Mouse (Mus musculus) erythroblast, embryonic 14.5 days (primary cell): Measurements from ENCODE around the gene Gm26620.

Experiments
- GATA1 ChIP-seq: IDR thresholded peaks from 2 replicates; pipeline ENCODE4 v1.6.1; 2012; ENCODE audit warnings: low read length, inconsistent platforms, mixed read lengths
- TAL1 ChIP-seq: IDR thresholded peaks from 3 replicates; pipeline ENCODE4 v1.6.1; 2012; ENCODE audit warnings: low read length, inconsistent platforms, mixed read lengths

DNA sequence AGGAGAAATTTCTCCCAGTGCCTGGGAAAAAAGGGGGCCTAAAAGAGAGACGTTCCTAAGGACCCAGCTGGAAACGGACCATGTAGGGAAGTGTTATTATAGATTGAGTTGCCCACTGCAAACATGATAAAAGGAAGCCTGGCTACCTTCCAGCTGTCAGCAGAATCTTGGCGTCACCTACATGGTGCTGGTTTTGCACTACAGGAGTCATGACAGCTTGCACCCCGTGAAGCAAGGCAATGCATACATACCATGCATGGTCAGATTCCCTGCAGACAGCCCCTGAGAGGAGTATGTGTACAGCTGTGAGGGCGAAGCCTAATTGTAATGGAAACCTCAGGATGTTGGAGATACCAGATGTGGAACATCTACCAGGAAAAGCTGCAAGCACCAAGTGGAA is 30.8 kb downstream of the Gm26620 start:
- no peak for TF ChIP-seq GATA1
- no peak for TF ChIP-seq TAL1
